Mouse (Mus musculus) ovary, adult 18-20 months (tissue): Measurements from ENCODE around the gene Slc7a1.

Experiments used
- DNase-seq: peaks from one replicate; pipeline ENCODE4 v3.0.0; 2022; ENCODE audit warnings: low spot score, mixed read lengths

Slc7a1 gene

DNA sequence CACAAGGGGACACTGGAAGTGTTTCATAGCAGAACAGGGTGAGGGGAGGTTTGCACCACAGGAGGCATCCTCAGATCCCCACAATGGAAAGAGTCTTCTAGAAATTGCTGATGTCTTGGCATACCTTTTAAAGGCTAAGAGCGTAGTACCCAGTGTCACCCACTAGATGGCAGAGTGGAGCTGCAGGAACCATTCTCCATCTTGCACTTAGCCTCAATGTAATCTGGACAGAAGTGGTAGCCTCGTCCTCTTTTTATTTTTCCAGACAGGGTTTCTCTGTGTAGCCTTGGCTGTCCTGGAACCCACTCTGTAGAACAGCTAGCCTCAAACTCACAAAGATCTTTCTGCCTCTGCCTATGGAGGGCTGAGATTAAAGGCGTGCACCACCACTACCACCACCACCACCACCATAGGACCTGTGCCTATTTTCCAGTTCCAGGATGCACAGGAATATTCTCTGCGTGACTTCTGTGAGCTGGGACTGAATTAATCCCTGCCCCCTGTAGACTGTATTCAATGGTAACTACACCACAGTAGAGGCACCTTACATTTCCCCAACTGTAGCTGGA, 74.3 kb downstream of the Slc7a1 start:
- DNase-seq, result no peak

DNA sequence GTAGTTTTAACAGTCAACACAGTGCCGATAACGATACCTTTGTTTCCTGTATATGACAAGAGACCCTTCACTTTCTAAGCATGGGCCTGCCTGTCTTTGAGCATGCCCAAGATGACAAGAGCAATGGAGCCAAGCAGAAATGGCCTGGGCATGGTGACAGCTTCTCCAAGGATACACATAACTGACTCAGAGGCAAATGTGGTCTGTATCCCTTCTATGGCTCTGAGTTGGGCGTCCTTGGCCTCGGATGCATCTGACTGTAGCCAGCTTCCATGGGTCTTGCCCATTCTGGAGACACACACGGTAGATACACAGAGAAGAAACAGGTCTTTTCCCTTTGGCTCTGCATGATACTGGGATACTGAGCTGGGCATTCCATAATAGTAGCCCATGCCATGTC, 84.8 kb downstream of the Slc7a1 start:
- peak; percentile 14 for DNase-seq

DNA sequence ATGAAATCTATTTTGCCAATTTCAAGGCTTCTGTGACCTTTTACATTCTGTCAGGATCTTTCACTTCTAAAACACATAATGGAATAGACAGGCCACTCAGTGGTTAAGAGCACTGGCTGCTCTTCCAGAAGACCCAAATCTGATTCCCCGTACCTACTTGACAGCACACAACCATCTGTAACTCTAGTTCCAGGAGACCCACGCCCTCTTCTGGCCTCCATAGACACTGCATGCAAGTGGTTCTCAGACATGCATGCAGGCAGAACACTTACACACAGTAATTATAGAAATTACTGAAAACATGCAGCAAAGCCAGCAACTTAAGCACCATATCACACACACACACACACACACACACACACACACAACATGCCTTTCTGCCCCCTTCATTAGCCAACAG, 87.3 kb downstream of the Slc7a1 start:
- no peak for DNase-seq

DNA sequence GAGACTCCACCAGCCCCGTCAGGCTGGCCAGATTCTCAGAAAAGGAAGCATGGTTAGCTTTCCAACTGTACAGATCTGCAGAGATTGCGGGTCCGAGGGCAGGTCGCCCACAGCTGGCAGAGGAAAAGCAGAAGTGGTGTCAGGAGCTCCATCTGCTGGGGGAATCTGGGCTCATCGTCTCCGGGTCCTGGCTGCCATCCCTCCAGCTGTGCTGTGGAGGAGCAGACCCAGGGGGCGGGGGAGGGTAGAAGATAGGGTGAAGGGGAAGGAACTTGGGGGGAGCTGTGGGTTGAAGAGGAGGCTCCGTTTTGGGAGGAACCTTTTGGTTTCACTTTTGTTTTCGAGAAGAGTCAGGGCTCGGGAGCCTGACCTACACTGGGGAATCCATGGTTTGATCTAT, 88.9 kb downstream of the Slc7a1 start:
- DNase-seq, result no peak

DNA sequence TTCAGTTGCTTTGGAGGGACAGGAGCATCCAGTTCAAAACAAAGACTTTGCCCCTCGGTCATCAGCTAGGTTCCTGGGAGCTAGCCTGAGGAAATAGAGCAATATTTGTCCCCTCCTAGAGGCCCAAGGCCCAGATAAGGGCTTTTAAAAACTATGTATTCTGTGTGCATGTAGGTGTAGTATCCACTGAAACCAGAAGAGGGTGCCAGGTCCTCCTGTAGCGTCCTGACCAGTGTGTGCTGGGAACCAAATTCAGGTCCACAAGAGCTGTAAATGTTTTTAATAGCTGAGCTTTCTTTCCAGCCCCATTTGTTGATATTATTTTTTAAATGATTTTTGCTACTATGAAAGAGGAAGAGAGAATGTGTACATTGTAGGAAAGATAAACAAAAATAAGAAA, 95.6 kb downstream of the Slc7a1 start:
- DNase-seq, result no peak

DNA sequence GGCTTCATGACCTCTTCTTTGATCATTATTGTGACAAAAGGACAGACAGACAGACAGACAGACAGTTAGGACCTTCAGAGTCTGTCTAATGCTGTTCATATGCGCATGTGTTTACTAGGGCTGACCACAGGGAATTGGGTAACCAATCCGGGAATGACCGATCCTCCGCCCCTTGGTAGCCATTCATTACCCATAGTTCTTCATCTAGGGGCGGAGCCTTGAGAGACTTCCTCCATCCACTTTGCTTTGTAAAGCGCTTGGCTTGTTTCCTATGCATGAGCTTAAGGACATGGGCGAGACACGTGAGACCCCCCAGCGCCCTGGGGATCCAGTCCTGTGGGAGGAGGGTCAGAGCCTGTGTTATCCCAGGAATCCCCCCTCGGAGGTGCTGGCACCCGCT, 96.7 kb downstream of the Slc7a1 start:
- DNase-seq, result no peak

DNA sequence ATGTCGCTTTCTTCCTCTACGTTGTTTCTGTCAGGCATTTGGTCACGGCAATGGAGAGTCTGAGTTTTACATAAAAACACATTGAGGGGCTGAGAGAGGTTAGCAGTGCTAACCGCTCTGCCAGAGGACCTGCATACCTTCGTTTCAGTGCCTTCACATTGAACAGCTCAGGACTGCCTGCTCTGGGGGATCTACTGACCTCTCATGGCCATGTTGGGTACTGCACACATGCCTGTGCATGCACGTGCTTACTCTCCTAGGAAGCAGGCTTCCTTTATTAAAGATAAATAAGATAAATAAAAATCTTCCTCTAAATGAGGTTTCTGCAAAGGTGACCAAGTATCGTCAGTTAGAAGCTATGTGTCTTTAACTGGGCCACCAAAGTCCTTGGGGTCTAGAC, 106.4 kb downstream of the Slc7a1 start:
- no peak for DNase-seq

DNA sequence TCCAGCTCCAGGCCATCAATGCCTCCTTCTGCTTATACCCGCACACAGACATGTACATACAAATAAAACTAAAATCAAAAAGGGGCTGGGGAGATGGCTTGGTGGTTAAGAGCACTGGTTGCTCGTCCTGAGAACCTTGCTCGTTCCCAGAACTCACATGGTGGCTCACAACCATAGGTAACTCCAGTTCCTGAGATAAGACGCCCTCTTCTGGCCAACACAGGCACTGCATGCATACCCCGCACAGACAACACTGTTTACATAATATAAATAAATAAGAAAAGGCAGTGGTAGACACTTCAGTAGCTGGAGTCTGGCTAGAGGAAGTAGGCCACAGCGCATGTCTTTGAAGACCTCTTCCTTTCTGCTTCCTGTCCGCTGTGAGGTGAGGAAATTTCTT, 106.8 kb downstream of the Slc7a1 start:
- DNase-seq, result no peak

DNA sequence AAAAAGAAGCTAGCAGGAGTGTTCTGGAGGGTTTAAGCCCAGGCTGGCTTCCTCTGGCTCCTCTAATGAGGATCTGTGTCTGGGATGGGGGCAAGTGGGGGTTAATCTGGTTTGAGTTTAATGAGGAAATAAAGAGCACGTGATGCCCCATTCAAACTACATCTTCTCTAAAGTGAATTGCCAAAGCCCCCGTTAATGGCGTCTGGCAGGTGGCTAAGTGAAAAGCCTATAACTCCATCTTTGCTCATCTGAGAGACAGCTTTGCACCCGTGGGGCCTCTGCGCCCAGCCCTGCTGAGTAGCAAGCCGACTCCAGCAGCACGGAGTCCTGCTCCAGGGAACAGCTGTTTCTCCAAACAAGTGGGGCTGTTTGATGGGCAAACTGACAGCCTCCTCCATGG, 109.8 kb downstream of the Slc7a1 start:
- DNase-seq, result no peak

DNA sequence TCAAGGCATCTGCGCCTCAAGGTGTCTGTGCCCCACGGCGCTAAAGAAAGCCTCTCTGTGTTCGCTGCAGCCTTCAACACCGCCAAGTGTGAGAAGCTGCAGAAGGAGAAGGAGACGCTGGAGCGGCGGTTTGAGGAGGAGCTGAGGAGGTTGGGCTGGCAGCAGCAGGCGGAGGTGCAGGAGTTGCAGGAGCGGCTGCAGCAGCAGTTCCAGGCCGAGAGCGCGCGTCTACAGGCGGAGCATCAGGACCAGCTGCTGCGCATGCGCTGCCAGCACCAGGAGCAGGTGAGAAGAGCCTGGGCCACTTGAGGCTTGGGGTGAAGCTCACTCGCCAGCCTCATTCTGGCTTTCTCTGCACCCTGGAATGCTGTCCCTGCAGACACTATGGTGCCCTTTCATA, 110.9 kb downstream of the Slc7a1 start:
- DNase-seq, result no peak

DNA sequence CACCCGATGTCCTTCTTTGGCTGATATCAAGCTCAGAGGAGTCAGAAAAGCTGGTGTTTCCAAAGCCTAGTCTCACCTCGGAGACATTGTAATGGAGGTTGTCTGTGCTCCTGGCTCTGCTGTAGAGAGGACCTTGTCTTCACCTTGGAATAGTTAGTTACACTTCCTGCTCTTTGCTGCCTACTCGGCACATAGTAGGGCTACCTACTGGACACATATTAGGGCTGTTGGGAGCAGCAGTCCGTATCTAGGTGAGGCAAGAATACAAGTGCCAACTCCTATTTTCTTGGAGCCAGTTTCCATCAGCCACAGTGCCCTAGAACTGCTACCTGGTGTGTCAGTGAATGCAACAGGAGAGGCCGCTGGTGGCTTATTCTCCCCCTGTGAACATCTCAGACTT, 112.2 kb downstream of the Slc7a1 start:
- no peak for DNase-seq

DNA sequence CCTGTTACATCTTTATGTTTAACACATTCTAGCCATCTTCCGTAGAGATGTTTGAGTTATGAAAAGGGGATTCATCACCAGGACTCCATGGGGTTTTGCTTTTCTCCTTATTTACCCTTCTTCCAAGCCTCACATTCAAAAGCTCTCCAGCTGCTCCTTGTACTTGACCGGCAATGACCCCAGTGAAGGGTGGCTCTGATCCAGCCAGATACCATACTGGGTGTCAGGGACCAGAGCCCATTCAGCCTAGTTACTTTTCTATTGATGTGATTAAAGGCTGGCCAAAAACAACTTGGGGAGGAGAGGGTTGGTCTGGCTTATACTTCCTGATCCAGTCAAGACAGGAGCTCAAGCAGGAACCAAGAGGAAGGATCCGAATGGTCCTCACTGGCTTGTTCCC, 116.1 kb downstream of the Slc7a1 start:
- DNase-seq, result no peak

DNA sequence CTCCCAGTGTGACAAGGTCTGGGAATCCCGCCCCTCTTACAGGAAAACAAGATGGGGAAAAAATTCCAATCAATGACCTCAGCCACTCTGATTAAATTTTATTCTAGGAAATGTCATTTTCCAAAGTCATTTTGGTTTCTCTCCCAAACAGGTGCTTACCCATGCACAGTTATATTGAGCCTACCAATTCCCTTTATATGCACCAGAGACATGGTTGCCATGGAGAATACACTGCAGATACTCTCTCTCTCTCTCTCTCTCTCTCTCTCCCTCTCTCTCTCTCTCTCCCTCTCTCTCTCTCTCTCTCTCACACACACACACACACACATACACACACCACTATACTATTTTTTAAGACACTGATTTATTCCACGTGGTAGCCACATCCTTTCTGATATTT, 116.5 kb downstream of the Slc7a1 start:
- no peak for DNase-seq

DNA sequence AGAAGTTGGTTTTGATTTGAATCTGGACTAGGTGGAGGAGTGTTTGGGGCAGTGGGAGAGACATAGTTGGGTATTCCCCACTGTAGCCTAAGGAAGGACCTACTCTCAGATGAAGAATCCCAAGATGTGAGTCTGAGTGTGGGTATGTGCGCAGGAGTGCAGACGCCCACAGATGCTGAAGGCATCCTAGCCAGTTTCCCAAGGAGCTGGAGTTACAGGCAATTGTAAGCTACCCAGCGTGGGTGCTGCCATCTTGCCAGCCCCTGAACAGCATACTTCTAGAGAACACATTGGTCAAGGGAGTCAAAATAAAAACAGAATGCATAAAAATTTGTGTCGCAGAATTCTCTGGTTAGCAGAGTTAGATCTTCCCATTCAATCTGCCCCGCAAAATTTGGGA, 117.1 kb downstream of the Slc7a1 start:
- DNase-seq, result no peak

DNA sequence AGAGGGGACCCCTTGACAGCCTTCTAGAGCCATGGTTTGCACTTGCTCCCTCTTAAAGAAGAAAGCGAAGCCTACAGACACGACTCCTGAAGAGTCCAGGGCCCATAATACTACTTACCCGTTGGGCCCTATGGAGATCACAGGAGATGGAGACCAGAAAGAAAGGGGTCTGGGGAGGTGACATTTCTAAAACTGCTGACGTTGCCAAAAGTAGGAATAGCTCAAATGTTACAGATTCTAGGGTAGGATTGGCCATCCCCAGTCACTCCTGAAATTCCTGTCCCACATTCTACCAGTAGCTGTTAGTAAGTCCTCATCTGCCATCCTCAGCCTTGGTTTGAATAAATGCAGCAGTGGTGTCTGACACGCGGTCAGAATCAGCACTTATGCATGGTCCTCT, 117.6 kb downstream of the Slc7a1 start:
- no peak for DNase-seq

DNA sequence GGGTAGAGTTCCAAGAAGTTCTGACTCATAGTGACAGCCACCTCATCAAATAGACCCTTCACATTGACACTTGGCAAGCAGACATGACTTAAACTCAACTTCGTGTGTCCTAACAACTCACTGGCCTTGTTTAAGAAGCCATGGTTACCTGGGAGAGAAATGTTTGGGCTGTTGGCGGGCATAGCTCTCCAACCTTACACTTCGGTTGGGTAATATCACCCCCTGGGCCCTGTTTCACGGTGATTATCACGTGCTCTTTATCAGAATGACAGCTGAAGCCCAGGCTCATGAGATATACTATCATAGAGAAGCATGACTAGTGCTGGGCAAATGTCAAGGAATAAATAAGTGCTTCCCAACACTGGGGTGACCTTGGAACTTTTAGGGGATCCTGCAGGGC, 119.4 kb downstream of the Slc7a1 start:
- DNase-seq, result no peak

DNA sequence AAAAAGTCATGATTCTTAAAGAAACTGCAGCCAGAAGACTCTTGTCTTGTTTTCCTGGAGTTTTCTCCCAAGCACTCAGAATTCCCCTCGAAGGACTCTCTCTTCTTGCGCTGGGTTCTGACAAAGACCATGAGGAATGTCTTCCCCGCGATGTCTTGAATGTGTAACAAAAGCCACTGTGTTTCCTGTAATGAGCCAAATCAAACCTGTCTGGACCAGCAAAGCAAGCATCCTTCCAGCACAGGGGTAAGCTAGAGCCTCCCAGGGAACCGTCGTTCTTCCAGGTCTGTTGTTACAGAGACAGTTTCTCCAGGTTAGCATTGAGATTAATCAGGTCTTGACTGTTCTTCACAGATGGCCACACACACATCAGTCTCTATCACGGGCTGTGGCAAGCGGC, 121.5 kb downstream of the Slc7a1 start:
- no peak for DNase-seq
